Mouse (Mus musculus) midbrain, embryonic 16.5 days (tissue): ENCODE measurements around the gene Bnc2. TPM values are rescaled to one million over a fixed set of nuclear protein-coding genes. Genes with fewer than 3 reads are reported as not detected.

Source experiments
- ATAC-seq: fragments of 200-750 bp; cut with Nextera tagmentation; 2 replicates; pipeline ENCODE4 v1.8.0; 2017; ENCODE audit warnings: moderate TSS enrichment
- H3K27ac ChIP-seq: fragments of 300-500 bp; sonication (generic); 2 replicates; pipeline ENCODE4 v1.5.1; 2014; ENCODE audit warnings: mild to moderate bottlenecking, low read length, mixed read lengths
- H3K27me3 ChIP-seq: fragments of 300-500 bp; sonication (generic); 2 replicates; pipeline ENCODE4 v1.6.1; 2014; ENCODE audit warnings: low read depth, low read length, mixed read lengths; ENCODE audit not compliant: control insufficient read depth, insufficient read depth
- H3K36me3 ChIP-seq: fragments of 300-500 bp; sonication (generic); 2 replicates; pipeline ENCODE4 v1.6.1; 2014; ENCODE audit warnings: mild to moderate bottlenecking, low read length, moderate library complexity, mixed read lengths; ENCODE audit not compliant: control insufficient read depth, insufficient read depth
- H3K4me1 ChIP-seq: fragments of 300-500 bp; sonication (generic); 2 replicates; pipeline ENCODE4 v1.6.1; 2014; ENCODE audit warnings: mild to moderate bottlenecking, low read length, mixed read lengths; ENCODE audit not compliant: control insufficient read depth, insufficient read depth
- H3K4me2 ChIP-seq: fragments of 300-500 bp; sonication (generic); 2 replicates; pipeline ENCODE4 v1.6.1; 2014; ENCODE audit warnings: mild to moderate bottlenecking, low read length, mixed read lengths
- H3K4me3 ChIP-seq: fragments of 300-500 bp; sonication (generic); 2 replicates; pipeline ENCODE4 v1.5.1; 2014; ENCODE audit warnings: low read depth, mild to moderate bottlenecking, low read length, moderate library complexity, mixed read lengths
- H3K9ac ChIP-seq: fragments of 300-500 bp; sonication (generic); 2 replicates; pipeline ENCODE4 v1.6.1; 2014; ENCODE audit warnings: low read depth, low read length, mixed read lengths
- H3K9me3 ChIP-seq: fragments of 300-500 bp; sonication (generic); replicated peaks from 2 replicates; pipeline ENCODE4 v1.6.1; 2014; ENCODE audit warnings: mild to moderate bottlenecking, low read length, mixed read lengths; ENCODE audit not compliant: control insufficient read depth, poor library complexity, severe bottlenecking
- WGBS: fragments of 180-500 bp; shearing (Covaris S2); extraction: QIAGEN DNeasy Blood & Tissue Kit; methylation state at CpG from one replicate; pipeline ENCODE4 v1.1.7; 2014; 5-methylcytosine and 5-hydroxymethylcytosine counted together
- polyA plus RNA-seq: library from polyadenylated mRNA; unstranded; fragments of >200 nt; fragmentation: Nextera tagmentation; extraction: Ambion mirVana; gene quantifications from 2 replicates; pipeline ENCODE4 v1.2.1, GENCODE M21; 2015

The Bnc2 gene
- polyA plus RNA-seq, 1 experiment from 2014 or later = 20.1 TPM

DNA sequence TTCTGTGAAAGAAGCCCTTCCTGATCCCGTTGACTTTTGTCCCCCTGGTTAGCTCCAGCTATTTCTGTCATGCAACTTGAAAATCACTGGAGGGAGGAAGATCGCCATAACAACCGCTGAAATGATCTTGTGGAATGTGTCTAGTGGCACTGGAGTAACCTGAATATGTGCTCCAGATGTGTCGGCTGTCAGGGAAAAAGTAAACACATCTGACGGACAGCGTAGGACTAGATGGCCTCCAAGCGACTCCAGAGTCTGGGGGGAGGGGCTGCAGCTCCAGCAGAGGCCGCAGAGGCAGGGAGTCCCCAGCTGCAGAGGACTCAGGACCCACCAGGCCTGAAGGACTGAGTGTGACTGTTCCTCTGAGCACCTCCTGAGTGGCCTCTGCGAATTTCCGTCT, 37.4 kb downstream of the Bnc2 start:
- ATAC-seq = peak; percentile 58; the same call in 1 of the 2 replicates
- 4% methylated on average over 10 of the region's 10 CpGs for WGBS
- Histone ChIP-seq H3K27ac (no peak overlapping the region), H3K9me3 (no peaks in the 10 kb centered on the region), H3K9ac (no peak overlapping the region), H3K27me3 (0 out of 2 replicates have a peak, but pooled peaks cover 3% of the 10 kb centered on the region), H3K4me3 (no peak overlapping the region), H3K36me3 (no peaks in the 10 kb centered on the region), H3K4me2 (peak overlapping the region; percentile 25; the same call in 1 of the 2 replicates), H3K4me1 (peaks cover 7% of the 10 kb centered on the region; the same call in 1 of the 2 replicates)

DNA sequence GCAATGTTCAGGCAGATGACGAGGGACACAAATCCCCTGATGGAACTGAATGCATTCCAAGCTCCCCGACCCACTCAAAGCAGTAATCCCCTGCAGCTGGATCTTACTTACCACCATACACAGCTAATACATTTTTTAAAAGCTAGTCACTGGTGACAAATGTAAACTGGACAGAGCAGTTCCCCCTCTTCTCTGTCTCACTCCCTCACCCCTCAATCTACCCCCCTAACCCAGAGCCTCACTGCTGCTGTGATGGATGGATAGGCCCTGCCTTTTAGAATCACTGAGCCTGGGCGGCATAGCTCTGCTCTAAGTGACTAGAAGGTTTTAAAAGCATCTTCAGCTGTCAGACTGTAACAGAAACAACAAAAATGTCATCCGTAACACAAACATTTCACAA, 40.3 kb downstream of the Bnc2 start:
- Histone ChIP-seq H3K4me3 (no peak overlapping the region), H3K4me2 (no peak overlapping the region), H3K36me3 (no peaks in the 10 kb centered on the region), H3K27me3 (0 out of 2 replicates have a peak, but pooled peaks cover 3% of the 10 kb centered on the region), H3K9ac (no peak overlapping the region), H3K4me1 (peaks cover 7% of the 10 kb centered on the region; the same call in 1 of the 2 replicates), H3K27ac (no peak overlapping the region), H3K9me3 (no peaks in the 10 kb centered on the region)
- 0 out of 2 replicates have a peak, but pooled peaks have one; percentile 39 for ATAC-seq
- 25% methylated on average over 4 of the region's 4 CpGs for WGBS

DNA sequence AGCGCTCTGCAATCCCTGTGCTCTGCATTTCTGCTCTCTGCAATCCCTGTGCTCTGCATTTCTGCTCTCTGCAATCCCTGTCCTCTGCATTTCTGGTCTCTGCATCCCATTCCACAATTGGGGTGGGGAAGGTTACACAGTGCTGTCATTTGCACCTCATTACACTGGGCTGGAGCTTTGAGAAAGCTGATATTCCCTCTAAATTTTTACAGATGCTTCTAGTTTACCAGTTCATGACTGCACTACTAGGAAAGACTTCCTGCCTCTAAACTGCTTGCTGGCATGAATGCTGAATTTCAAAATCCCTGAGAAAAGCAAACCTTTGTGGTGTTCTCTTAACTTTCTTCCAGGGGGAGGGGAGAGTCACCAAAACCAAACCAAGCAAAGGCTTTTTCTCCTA, 41.1 kb downstream of the Bnc2 start:
- WGBS = 95% methylated on average over 1 of the region's 1 CpGs
- ATAC-seq = no peak

GRCm38 (mm10) chr4:84632832-84633789, 42.0 kb downstream of the Bnc2 start:
- no peaks in the 10 kb centered on the region for H3K9me3 ChIP-seq
- H3K36me3 ChIP-seq = no peaks in the 10 kb centered on the region
- H3K27me3 ChIP-seq = 0 out of 2 replicates have a peak, but pooled peaks cover 3% of the 10 kb centered on the region
- no peak overlapping the region for H3K4me2 ChIP-seq
- no peak overlapping the region for H3K27ac ChIP-seq
- no peak overlapping the region for H3K4me3 ChIP-seq
- no peak for ATAC-seq
- peaks cover 7% of the 10 kb centered on the region; the same call in 1 of the 2 replicates for H3K4me1 ChIP-seq
- 80% methylated on average over 12 of the region's 12 CpGs for WGBS
- H3K9ac ChIP-seq = no peak overlapping the region

More for the DNA sequence above, 41.1 kb downstream of the Bnc2 start:
- H3K36me3 ChIP-seq = no peaks in the 10 kb centered on the region
- H3K27me3 ChIP-seq = 0 out of 2 replicates have a peak, but pooled peaks cover 3% of the 10 kb centered on the region
- H3K27ac ChIP-seq = no peak overlapping the region
- H3K4me3 ChIP-seq = no peak overlapping the region
- no peaks in the 10 kb centered on the region for H3K9me3 ChIP-seq
- H3K9ac ChIP-seq = no peak overlapping the region
- no peak overlapping the region for H3K4me2 ChIP-seq
- H3K4me1 ChIP-seq = peaks cover 7% of the 10 kb centered on the region; the same call in 1 of the 2 replicates

GRCm38 (mm10) chr4:84627616-84628015, 47.5 kb downstream of the Bnc2 start:
- H3K9ac ChIP-seq = no peak overlapping the region
- no peak overlapping the region for H3K4me2 ChIP-seq
- no peaks in the 10 kb centered on the region for H3K36me3 ChIP-seq
- ATAC-seq = no peak
- WGBS = 94% methylated on average over 7 of the region's 7 CpGs
- no peaks in the 10 kb centered on the region for H3K4me1 ChIP-seq
- no peaks in the 10 kb centered on the region for H3K27me3 ChIP-seq
- H3K4me3 ChIP-seq = no peak overlapping the region
- H3K27ac ChIP-seq = no peak overlapping the region
- H3K9me3 ChIP-seq = no peaks in the 10 kb centered on the region

DNA sequence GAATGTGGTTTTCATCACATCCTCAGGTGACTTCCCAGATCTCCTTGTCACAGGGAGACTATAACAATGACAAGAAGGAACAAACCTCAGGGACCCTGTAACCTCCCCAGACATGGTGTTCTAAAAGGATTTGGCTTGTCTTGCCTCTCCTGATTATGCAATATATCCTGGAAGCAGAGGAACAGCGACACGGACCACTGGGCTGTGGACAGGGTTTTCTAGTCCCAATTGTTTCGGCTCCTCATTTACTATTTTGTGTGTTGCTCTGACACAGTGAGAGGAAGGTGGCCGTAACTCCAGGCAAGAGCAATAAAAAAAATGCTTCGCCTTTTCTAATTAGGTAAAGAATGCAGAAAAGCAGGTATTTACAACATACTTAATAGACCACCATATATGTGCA, 51.8 kb downstream of the Bnc2 start:
- ATAC-seq = no peak
- H3K27me3 ChIP-seq = no peaks in the 10 kb centered on the region
- H3K4me1 ChIP-seq = no peaks in the 10 kb centered on the region
- no peak overlapping the region for H3K4me2 ChIP-seq
- H3K27ac ChIP-seq = no peak overlapping the region
- WGBS = 54% methylated on average over 5 of the region's 5 CpGs
- no peaks in the 10 kb centered on the region for H3K9me3 ChIP-seq
- H3K4me3 ChIP-seq = no peak overlapping the region
- no peak overlapping the region for H3K9ac ChIP-seq
- no peaks in the 10 kb centered on the region for H3K36me3 ChIP-seq

- WGBS = 96% methylated on average over 3 of the region's 3 CpGs
- H3K36me3 ChIP-seq = no peaks in the 10 kb centered on the region
These were observed 53.3 kb downstream of the Bnc2 start for GRCm38 (mm10) chr4:84621785-84622184.

DNA sequence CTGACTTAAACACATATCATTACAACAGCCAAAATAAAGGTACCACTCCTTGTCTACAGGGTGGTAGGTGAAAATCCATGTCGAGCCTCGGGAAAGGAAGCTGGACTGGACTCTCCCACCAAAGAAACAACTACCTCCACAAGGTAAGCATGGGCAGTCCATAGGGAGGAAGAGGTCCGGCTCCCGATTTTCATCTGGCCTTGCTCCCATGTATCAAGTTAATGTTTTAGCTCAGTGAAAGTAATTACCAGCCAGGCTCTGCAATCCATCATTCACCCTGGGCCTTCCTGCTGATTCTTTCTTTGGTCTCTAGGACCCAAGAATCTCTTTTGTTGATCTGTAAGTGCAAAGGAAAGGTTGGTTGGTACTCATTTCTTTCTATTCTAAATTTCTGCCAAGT, 65.2 kb downstream of the Bnc2 start:
- no peak for ATAC-seq
- Histone ChIP-seq H3K9ac (no peak overlapping the region), H3K4me1 (no peaks in the 10 kb centered on the region), H3K9me3 (no peaks in the 10 kb centered on the region), H3K27me3 (no peaks in the 10 kb centered on the region), H3K4me2 (no peak overlapping the region), H3K27ac (no peak overlapping the region), H3K36me3 (no peaks in the 10 kb centered on the region), H3K4me3 (no peak overlapping the region)
- WGBS = 93% methylated on average over 4 of the region's 4 CpGs

More at GRCm38 (mm10) chr4:84621785-84622184, 53.3 kb downstream of the Bnc2 start:
- no peak overlapping the region for H3K9ac ChIP-seq
- H3K4me2 ChIP-seq = no peak overlapping the region
- no peak overlapping the region for H3K4me3 ChIP-seq
- no peaks in the 10 kb centered on the region for H3K4me1 ChIP-seq
- H3K27me3 ChIP-seq = no peaks in the 10 kb centered on the region
- ATAC-seq = no peak
- no peak overlapping the region for H3K27ac ChIP-seq
- H3K9me3 ChIP-seq = no peaks in the 10 kb centered on the region

DNA sequence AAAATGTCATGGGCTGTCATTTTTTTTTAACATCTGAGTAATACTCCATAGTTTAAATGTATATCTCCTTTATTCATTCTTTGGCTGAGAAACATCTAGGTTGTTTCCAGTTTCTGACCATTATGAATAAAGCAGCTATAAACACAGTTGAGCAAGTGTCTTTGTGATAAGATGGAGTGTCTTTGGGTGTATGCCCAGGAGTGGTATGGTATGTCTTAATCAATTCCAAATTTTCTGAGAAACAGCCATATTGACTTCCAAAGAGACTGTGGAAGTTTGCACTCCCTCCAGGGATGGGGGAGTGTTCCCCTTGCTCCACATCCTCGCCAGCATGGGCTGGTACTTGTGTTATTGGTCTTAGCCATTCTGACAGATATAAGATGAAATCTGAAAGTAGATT, 70.6 kb downstream of the Bnc2 start:
- no peak overlapping the region for H3K27ac ChIP-seq
- no peak for ATAC-seq
- H3K36me3 ChIP-seq = no peaks in the 10 kb centered on the region
- no peak overlapping the region for H3K4me2 ChIP-seq
- no peaks in the 10 kb centered on the region for H3K27me3 ChIP-seq
- no peaks in the 10 kb centered on the region for H3K9me3 ChIP-seq
- no peak overlapping the region for H3K4me3 ChIP-seq
- WGBS = 83% methylated on average over 1 of the region's 1 CpGs
- no peak overlapping the region for H3K9ac ChIP-seq
- no peaks in the 10 kb centered on the region for H3K4me1 ChIP-seq
